Mouse (Mus musculus) small intestine, adult 2 months (tissue): ENCODE measurements around the gene Paqr9.

Experiments
- CTCF ChIP-seq: fragments of 200-500 bp; IDR thresholded peaks from 2 replicates; pipeline ENCODE4 v1.5.1; 2012; ENCODE audit warnings: low read depth, mild to moderate bottlenecking, control low read depth, inconsistent platforms, low read length, moderate library complexity, mixed read lengths; ENCODE audit not compliant: insufficient replicate concordance, insufficient read length; ENCODE audit errors: extremely low read depth
- POLR2A ChIP-seq: fragments of 200-500 bp; IDR thresholded peaks from 2 replicates; pipeline ENCODE4 v1.6.1; 2012; ENCODE audit warnings: low read depth, mild to moderate bottlenecking, control low read depth, inconsistent platforms, low read length, moderate library complexity

DNA sequence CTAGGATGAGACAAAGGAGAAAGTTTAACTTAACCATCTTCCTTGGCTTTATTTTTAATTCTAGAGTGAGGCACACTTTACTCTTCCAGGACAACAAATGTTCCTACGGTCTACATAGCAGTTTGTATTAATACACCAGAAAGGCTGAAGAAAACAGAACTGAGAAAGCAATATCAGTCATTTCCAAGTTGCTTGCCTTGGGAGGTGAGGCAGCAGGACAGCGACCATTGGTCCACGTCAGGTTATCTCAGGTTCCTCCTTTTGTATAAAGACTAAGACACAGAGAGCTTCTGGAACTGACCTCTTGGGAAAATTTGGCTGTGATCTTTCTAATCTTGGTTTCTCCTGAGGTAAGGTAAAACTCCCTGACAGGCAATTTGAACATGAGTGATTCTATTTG lies 43.4 kb downstream of the Paqr9 start:
- TF ChIP-seq CTCF (no peak), POLR2A (no peak)
